Mouse (Mus musculus): ENCODE data around the gene Smbd1. TPM values are rescaled to one million over a fixed set of nuclear protein-coding genes. Genes with fewer than 3 reads are reported as not detected.

Gene Smbd1
- total and polyA plus RNA-seq, 3 experiments, result not detected

- in situ Hi-C loops (cut with MboI; ENCODE audit: low pct_ligation_motif_present, low pct_unique_long_range_greater_than_20kb, low sequenced_read_pairs), result no loop called here
Measured at GRCm38 (mm10) chr16:32784840-32785239, 25.4 kb downstream of the Smbd1 start.

GRCm38 (mm10) chr16:32783324-32784062 lies 26.8 kb downstream of the Smbd1 start:
- Histone ChIP-seq H3K27me3 (replicated peaks) (no peaks in the 10 kb centered on the region), H3K36me3 (replicated peaks in 1 of 2; ENCODE audit: control insufficient read depth in 1 of 2, insufficient read depth in 1 of 2, low read length in 1 of 2) (peaks cover 0 to 3% of the 10 kb centered on the region in 2 experiments), H3K4me3 (replicated peaks in 1 of 3; ENCODE audit: low read depth in 2 of 3, low read length in 2 of 3, poor library complexity in 1 of 3) (no peak overlapping the region), H3K9ac (ENCODE audit: insufficient read depth, low read depth) (no peak overlapping the region), H3K79me2 (replicated peaks; ENCODE audit: control insufficient read depth, extremely low read depth, insufficient read depth, poor library complexity, severe bottlenecking) (no peaks in the 10 kb centered on the region), H3K4me1 (ENCODE audit: control insufficient read depth in 1 of 2, insufficient read depth in 2 of 2) (peaks cover 3 to 12% of the 10 kb centered on the region in 2 experiments; a peak in 2 of 4 replicates), H3K9me3 (replicated peaks; ENCODE audit: low read length) (peaks cover 2% of the 10 kb centered on the region), H3K4me2 (ENCODE audit: insufficient read depth, low read depth, poor library complexity, severe bottlenecking) (no peak overlapping the region), H3K27ac (ENCODE audit: insufficient read depth, low read depth) (no peak overlapping the region)
- dilution Hi-C loops (cut with MboI; ENCODE audit: extremely low pct_ligation_motif_present, extremely low pct_unique_long_range_greater_than_20kb, low sequenced_read_pairs) (no loop called here), in situ Hi-C loops (cut with MboI; ENCODE audit: low pct_ligation_motif_present, low pct_unique_long_range_greater_than_20kb, low sequenced_read_pairs) (no loop called here)
- no peak for TF ChIP-seq ELF1 (IDR thresholded peaks at IDR 0.05; ENCODE audit: low read depth, low read length)
- TF ChIP-seq ETS1 (conservative IDR thresholded peaks at IDR 0.05; ENCODE audit: low read depth, low read length), result no peak
- no peak for TF ChIP-seq USF1 (IDR thresholded peaks at IDR 0.05; ENCODE audit: low read depth, low read length)
- no peak for TF ChIP-seq USF2 (conservative IDR thresholded peaks at IDR 0.05; ENCODE audit: low read depth, low read length)
- TF ChIP-seq TCF12 (IDR thresholded peaks at IDR 0.05; ENCODE audit: low read depth, low read length), result no peak
- TF ChIP-seq ZNF384 (IDR thresholded peaks at IDR 0.05; ENCODE audit: low read depth, low read length), result no peak
- no peak for TF ChIP-seq MEF2A (IDR thresholded peaks at IDR 0.05; ENCODE audit: borderline replicate concordance, low read depth, low read length)
- no peak for DNase-seq (ENCODE audit: extremely low read depth)

More at GRCm38 (mm10) chr16:32784840-32785239, 25.4 kb downstream of the Smbd1 start:
- Histone ChIP-seq H3K36me3 (replicated peaks in 1 of 2; ENCODE audit: control insufficient read depth in 1 of 2, insufficient read depth in 1 of 2, low read length in 1 of 2) (peaks cover 0 to 4% of the 10 kb centered on the region in 2 experiments), H3K27me3 (replicated peaks) (no peaks in the 10 kb centered on the region), H3K4me1 (ENCODE audit: control insufficient read depth in 1 of 2, insufficient read depth in 2 of 2) (peaks cover 3 to 12% of the 10 kb centered on the region in 2 experiments; a peak in 2 of 4 replicates), H3K27ac (ENCODE audit: insufficient read depth, low read depth) (no peak overlapping the region), H3K79me2 (replicated peaks; ENCODE audit: control insufficient read depth, extremely low read depth, insufficient read depth, poor library complexity, severe bottlenecking) (no peaks in the 10 kb centered on the region), H3K9me3 (replicated peaks; ENCODE audit: low read length) (peaks cover 6% of the 10 kb centered on the region), H3K4me3 (replicated peaks in 1 of 3; ENCODE audit: low read depth in 2 of 3, low read length in 2 of 3, poor library complexity in 1 of 3) (no peak overlapping the region), H3K4me2 (ENCODE audit: insufficient read depth, low read depth, poor library complexity, severe bottlenecking) (no peak overlapping the region), H3K9ac (ENCODE audit: insufficient read depth, low read depth) (no peak overlapping the region)
- dilution Hi-C loops (cut with MboI; ENCODE audit: extremely low pct_ligation_motif_present, extremely low pct_unique_long_range_greater_than_20kb, low sequenced_read_pairs), result no loop called here
- no peak for DNase-seq (ENCODE audit: extremely low read depth)
- TF ChIP-seq MEF2A (IDR thresholded peaks at IDR 0.05; ENCODE audit: borderline replicate concordance, low read depth, low read length) (no peak), RCOR1 (conservative IDR thresholded peaks at IDR 0.05; ENCODE audit: low read depth, low read length) (no peak), BHLHE40 (IDR thresholded peaks at IDR 0.05; ENCODE audit: low read depth, low read length) (no peak), MAX (IDR thresholded peaks at IDR 0.05; ENCODE audit: low read length) (no peak), TCF12 (IDR thresholded peaks at IDR 0.05; ENCODE audit: low read depth, low read length) (no peak), CHD2 (IDR thresholded peaks at IDR 0.05; ENCODE audit: low read length) (no peak), USF1 (IDR thresholded peaks at IDR 0.05; ENCODE audit: low read depth, low read length) (no peak)

- H3K9me3 ChIP-seq (replicated peaks; ENCODE audit: low read length), result no peaks in the 10 kb centered on the region
- H3K9ac ChIP-seq (ENCODE audit: insufficient read depth, low read depth), result no peak overlapping the region
- no peak overlapping the region for H3K27ac ChIP-seq (ENCODE audit: insufficient read depth, low read depth)
- H3K36me3 ChIP-seq (replicated peaks in 1 of 2; ENCODE audit: control insufficient read depth in 1 of 2, insufficient read depth in 1 of 2, low read length in 1 of 2), result no peaks in the 10 kb centered on the region
- no peak overlapping the region for H3K4me2 ChIP-seq (ENCODE audit: insufficient read depth, low read depth, poor library complexity, severe bottlenecking)
- dilution Hi-C loops (cut with MboI; ENCODE audit: extremely low pct_ligation_motif_present, extremely low pct_unique_long_range_greater_than_20kb, low sequenced_read_pairs), result no loop called here
- DNase-seq (ENCODE audit: extremely low read depth), result no peak
- H3K4me1 ChIP-seq (ENCODE audit: control insufficient read depth in 1 of 2, insufficient read depth in 2 of 2), result peaks cover 3 to 12% of the 10 kb centered on the region in 2 experiments; a peak in 2 of 4 replicates
- H3K4me3 ChIP-seq (replicated peaks in 1 of 3; ENCODE audit: low read depth in 2 of 3, low read length in 2 of 3, poor library complexity in 1 of 3), result no peak overlapping the region
- H3K79me2 ChIP-seq (replicated peaks; ENCODE audit: control insufficient read depth, extremely low read depth, insufficient read depth, poor library complexity, severe bottlenecking), result no peaks in the 10 kb centered on the region
- in situ Hi-C loops (cut with MboI; ENCODE audit: low pct_ligation_motif_present, low pct_unique_long_range_greater_than_20kb, low sequenced_read_pairs), result loop anchor here (5.0 kb wide), 1 partner anchor 52 kb away; no protein-coding TSS in a partner anchor
- peaks cover 14% of the 10 kb centered on the region for H3K27me3 ChIP-seq (replicated peaks)
- TF ChIP-seq CHD1 (IDR thresholded peaks at IDR 0.05; ENCODE audit: low read depth, low read length) (no peak), IRF4 (IDR thresholded peaks at IDR 0.05; ENCODE audit: low read depth, low read length) (no peak), USF2 (conservative IDR thresholded peaks at IDR 0.05; ENCODE audit: low read depth, low read length) (no peak), ELF1 (IDR thresholded peaks at IDR 0.05; ENCODE audit: low read depth, low read length) (no peak), ZC3H11A (IDR thresholded peaks at IDR 0.05; ENCODE audit: low read depth, low read length) (no peak), POLR2A (IDR thresholded peaks at IDR 0.05; ENCODE audit: low read depth, low read length) (no peak)
Measured at GRCm38 (mm10) chr16:32778956-32779355, 31.3 kb downstream of the Smbd1 start.
